Mouse (Mus musculus): Measurements from ENCODE around the gene Pax2. TPM values are rescaled to one million over a fixed set of nuclear protein-coding genes. Genes with fewer than 3 reads are reported as not detected.

Pax2 gene
- polyA plus RNA-seq, 1 experiment: 15.7 TPM

DNA sequence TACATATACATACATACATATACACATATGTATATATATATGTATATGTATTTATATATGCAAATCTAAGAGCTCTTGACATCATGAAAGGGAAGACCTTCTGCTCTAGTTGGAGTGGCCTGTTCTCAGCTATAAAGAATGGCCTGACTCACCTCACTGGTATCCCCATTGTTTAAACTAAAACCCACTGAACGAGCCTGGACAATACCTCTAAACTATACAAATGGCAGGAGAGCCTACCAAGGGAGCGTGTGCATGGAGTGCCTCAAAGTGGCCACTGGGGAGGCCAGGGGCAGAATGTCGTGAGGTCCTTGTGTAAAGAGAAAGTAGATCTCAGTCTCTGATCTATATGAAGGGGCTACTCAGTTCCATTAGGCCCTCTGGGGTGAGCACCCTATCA lies 26.1 kb downstream of the Pax2 start:
- no peak for DNase-seq (ENCODE audit: low read depth)

DNA sequence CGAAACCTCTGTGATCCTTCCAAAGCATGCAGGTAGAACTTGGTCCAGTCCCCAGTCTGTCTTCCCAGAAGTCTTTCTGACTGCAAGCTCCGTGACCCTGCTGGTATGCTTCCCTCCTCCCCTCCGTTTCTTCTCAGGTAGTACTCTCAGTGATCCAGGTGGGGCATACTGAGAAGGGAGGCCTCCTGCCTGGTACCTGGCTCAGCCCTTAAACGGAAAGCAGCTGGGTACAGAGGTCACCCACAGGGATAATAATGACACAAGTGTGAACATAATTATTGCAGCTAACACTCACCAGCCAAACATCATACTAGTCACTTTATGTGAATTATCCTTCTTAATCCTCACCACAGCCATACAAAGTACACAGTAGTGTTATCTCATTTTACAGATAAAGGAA lies 28.5 kb downstream of the Pax2 start:
- no peak for DNase-seq (ENCODE audit: low read depth)

DNA sequence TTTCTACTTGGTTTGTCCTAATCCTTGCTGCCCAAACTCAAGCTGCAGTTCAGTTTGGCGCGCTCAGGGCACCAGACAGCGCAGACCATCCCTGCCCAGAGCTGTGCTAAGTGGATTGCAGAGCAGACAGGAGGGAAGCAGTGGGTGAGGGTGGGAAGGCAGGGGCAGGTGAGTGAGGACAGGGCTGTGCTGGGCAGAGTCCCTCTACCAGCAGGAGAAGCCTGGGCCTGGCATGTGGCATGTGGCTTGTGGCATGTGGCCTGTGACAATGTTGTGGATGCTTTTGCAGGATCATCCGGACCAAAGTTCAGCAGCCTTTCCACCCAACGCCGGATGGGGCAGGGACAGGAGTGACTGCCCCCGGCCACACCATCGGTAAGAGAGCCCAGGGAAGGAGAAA lies 32.6 kb downstream of the Pax2 start:
- no peak for DNase-seq (ENCODE audit: low read depth)

DNA sequence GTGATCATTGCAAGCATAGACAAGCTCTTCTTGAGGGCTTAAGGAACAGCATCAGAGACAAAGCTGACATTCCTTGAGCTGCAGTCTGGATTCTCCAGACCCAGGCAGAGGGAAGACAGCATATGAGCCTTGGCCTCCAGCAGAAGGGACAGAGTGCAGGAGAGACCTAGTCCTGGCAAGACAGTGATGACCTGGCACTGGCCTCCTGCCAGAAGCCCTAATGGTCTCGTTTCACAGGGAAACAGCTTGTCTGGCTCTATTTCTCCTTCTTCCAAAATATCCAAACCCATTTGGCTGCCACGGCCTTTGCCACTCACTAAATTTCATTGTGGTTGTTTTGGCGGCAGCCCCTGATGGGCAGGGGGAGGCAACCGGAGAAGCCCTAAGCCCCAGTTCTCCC lies 36.1 kb downstream of the Pax2 start:
- no peak for DNase-seq (ENCODE audit: low read depth)

DNA sequence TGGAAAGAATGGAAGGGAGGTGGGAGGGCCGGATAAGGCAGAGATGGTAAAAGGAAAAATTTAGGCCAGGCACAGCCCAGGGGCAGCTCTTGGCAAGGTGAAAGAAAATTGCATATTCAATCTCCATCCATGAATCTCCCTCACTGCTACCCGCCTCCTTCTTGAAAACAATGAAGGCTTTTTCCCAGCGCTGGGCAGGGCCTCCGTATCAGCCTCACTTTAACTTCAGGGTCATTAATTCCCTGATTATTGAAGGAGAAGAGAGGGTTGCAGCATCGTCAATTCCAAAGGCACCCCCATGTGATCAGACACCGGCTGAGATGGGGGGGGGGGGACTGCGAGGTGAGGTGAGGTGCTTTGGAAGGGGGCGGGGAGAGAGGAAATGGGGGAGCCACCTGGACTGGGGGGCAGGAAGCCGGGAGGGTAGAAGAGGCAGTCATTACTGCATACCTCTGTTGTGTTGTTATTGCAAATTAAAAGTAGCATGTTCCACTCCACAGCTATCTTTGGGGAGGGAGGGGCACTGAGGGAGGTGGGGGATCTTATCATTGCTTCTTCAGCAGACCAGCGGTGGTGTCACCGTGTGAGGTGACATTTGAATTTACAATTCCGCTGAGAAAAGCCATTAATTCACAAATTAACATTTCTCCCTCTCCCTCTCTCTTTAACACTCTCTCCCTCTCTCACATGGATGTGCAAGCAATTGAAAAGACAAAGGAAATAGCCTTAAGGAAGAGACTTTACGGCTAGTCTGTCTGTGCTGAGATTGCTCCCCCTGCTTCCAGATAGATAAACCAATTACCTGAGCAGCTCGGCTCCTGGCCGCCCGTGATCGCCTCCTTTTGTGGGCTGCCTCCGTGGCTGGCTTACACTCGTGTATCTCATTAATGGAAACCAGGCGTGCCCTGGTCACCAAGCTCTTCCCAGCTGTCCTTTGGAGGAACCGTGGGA lies 41.5 kb downstream of the Pax2 start:
- DNase-seq (ENCODE audit: low read depth): no peak

DNA sequence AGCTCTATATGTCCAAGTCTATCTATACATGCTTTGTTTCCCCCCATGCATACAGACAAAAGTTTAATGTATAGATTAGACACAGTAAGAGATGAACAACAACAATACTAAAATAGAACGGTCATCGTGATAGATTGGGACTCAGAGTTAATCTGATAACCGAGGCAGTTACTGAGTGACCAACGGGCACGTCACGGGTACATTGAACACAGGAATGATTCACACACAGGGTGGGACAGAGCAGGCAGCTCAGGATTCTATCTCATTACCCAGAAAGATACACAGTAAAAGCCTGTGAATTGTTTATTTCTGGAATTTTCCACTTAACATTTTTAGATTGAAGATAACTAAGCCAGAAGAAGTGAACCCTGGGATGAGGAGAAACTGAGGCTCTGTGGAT lies 42.9 kb downstream of the Pax2 start:
- no peak for DNase-seq (ENCODE audit: low read depth)

DNA sequence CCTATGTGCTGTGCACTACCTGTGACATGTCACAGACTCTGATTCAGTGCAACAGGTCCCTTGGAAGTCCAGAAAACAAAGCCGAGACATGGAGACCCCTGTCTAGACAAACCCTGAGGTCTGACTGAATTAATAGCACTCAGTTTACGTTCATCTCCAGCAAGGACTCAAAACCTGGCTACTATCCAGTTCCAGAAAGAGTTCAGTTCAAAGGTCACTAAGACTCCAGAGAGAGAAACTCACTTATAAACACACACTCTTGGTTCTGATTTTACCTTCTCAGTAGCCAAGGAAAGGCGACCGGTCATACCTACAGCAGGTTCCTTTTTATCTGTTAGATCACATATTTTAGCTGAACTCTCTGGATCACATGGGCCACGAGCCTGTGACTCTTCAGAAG lies 43.3 kb downstream of the Pax2 start:
- no peak for DNase-seq (ENCODE audit: low read depth)

DNA sequence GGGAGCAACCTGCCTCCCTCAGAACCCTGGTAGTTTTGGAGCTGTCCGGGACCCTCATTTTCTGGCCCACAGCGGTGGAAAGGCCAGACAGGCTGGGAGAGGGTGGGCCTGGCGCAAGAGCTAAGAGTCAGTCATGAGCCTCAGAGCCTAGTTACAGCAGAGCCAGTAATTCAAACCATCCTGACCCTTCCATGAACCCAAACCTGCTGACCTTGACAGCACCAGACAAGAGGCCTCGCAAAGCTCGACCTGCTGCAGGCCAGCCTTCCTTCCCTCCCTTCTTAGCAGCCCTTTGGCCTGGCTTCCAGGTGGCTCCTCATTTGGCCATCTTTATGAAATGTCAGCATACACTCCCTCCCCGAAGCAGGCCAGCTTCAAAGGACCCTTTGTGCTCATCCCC lies 44.5 kb downstream of the Pax2 start:
- no peak for DNase-seq (ENCODE audit: low read depth)

DNA sequence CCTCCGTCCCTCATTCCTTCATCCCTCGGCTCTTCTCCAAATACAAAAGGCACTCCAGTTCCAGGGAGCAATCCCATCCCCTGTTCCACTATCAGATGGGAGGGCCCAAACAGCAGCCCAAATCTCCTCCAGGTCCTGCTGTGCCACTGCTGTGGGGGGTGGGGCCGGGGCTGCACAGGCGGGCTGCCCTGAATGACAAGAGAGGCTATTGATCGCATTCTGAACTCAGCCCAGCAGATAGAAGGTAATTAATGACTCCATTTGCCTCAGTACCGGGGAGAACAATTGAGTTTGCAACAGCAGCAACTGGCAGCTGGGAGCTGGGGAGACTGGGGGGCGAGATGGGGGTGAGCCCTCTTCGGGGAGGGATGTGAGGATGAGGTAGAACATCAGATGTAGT lies 52.9 kb downstream of the Pax2 start:
- no peak for DNase-seq (ENCODE audit: low read depth)

DNA sequence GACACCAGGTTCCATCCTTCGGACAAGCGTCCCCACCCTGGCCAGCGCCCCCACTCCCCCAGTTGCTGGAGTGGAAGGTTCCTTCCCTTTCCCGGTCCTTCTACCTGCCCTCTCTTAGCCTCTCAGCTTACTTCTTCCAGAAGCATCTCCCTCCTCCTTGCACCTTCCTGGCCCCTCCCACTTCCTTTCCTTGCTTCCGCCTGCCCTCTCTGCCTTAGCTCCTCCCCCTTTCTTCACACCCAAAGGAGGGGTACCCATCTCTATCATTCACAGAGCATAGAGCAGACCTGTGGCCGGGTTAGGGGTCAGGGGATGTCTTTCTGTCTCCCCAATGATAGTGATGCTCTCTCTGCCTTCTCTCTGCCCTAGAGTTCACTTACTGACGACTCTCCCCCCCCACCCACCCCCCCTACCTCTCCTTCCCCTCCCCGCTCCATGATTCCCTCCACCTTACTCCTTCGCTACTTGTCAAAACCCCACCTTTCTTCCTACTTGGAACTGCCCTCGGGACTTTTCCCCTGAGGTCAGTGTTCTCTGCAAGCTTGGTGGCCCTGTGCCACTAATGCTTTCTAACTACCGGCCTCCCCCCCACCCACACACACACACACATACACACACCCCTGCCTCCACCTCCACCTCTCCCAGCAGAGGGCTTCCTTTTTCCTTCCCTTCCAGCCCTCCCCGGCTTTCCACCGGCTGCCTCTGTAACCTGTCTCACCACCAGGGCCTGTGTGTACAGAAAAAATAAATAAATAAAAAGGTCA lies 57.0 kb downstream of the Pax2 start:
- DNase-seq (ENCODE audit: low read depth): no peak

DNA sequence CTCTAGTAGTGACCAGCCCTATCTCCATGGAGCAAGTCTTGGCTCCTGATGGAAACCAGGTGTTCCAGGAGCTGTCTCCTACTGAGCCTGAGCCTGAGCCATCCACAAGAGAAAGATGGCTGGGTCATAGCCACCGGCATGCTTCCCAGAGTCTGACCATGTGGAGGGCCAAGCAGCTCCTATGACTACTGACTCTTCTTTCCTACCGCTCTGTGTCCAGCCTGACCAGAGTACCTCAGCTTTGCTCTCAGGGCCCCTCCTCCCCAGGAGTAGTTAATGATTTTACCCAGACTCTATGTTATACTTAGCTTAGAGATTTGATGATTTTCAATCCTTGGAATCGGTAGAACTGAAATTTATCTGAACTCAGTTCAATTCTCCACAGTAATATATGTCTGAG lies 59.3 kb downstream of the Pax2 start:
- no peak for DNase-seq (ENCODE audit: low read depth)

DNA sequence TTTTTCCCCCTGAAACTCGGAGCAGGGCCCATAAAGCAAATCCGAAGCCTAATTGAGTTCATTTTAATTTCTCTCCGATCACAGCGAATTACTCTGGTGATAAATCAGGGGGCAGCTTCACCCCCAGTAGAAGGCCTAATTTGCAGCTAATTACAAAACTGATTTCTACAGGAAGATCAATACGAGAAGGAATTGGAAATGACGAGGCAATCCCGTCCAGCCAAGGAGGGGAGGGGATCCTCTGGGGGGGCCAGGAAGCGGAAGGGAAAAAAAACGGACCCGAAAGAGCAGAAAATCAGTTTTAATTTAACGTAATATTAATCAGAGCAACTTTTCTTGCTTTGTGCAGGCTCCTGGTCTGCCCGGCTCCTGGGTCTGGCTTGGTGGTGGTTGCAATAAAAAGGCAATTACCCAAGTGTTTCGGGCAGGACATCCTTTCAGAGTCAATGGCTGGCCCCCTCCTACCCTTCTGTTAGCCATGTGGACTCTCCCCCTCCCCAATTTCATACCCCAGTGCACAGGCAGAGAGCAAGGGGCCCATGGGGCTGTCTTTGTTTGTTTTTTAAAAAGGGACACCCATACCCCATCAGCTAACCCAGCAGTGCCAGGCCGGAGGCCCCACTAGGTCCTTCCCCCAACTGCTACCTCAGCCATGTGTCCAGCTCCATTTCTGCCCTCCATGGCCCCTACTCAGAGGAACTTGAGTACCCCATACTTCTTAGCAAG lies 61.7 kb downstream of the Pax2 start:
- DNase-seq (ENCODE audit: low read depth): no peak

DNA sequence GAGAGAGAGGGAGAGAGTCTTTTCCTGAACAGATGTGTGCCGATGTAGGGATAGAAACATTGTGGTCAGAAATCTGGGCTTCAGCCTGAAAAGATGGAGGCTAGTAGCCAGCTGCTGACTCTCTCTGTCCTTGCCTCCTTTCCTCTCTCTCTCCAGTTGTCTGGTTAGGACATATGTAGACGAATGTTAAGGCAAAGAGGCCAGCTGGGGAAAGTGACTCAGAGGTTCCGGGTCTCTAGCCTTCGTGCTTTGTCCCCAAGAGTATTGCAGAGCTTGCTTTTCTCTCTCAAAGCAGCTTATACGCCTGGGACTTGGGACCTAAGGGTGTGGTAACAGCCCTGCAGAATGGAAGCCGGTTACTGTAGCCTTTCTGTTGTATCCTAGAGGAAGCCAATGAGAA lies 62.8 kb downstream of the Pax2 start:
- DNase-seq (ENCODE audit: low read depth): no peak

DNA sequence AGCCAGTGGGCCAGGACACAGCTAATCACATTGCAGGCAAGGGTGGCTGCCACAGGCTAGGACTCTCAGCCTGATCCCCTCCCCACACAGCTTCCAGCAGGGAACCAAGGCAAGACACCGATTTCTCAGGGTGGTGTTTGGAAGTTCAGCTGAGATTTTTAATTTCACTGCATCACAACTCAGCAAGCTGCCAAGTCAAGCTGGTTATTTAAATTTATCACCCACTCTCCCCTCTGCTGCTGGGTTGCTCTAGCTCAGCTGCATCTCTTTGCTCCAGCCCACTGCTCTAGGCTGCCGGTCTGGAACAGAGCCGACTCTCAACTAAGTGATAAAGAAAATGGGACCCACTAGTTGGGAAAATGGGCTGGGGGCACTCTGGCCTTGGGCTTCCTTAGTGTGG lies 65.7 kb downstream of the Pax2 start:
- no peak for DNase-seq (ENCODE audit: low read depth)

DNA sequence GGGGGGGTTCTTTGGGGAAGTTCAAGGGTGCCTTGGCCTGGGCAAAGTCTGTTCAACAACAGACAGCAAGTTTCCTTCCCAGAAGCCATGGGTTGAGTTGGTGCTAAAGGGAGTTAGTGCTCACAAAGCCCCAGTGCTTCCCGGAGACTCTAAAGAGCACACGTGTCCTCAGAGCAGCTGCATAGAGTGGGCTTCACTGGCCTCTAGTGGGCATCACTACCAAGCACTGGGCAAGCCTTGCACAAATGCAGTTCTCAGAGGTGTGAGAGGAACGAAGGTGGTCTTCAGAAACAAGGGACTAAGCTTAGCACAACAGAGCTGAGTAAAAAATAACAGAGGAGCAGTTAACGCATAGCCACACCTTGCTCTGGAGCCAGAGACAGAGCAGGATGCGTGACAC lies 66.5 kb downstream of the Pax2 start:
- no peak for DNase-seq (ENCODE audit: low read depth)

DNA sequence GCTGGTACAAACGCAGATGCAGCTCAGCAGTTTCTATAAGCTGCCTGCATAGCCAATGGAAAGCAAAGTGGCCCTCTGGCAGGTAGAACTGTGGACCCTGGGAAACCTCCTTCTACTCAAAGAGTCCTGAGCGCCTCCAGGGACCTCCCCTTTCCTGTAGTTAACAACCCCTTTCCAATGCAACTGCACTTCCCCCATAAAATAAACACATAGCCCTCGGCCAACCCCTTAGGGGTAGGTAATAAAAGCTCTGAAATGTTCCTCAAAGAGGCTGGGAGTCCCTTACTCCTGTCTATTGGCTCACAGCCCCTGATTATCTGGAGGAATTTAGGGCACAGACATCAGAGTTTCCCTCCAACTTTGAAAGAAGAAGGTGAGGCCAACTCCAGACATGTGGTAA lies 67.8 kb downstream of the Pax2 start:
- DNase-seq (ENCODE audit: low read depth): no peak

DNA sequence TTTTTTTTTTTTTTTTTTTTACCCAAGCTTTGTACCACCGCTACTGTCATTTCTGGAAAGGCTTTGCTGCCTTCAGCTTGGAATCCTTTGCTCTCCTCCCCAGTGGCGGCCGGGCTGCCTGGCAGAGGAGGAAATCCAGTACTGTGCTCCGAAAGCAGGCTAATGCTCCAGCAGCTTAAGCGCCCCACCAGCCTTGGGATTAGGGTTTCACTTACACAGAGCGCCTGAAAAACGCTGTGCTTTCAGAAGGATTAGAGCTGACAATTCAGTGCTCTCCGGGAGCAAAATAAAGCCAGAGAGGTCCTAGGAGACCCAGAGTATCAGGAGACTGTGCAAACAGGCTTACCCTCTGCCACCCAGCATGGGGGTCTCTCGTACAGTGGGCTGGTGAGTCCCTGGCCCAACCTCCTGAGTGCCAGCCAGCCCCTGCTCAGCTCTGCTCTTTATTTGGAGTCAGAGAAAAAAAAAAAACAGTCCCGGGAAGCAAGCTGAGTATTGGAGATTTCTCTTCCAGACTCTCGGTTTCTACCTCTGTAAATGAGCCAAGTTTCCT lies 69.4 kb downstream of the Pax2 start:
- DNase-seq (ENCODE audit: low read depth): no peak

DNA sequence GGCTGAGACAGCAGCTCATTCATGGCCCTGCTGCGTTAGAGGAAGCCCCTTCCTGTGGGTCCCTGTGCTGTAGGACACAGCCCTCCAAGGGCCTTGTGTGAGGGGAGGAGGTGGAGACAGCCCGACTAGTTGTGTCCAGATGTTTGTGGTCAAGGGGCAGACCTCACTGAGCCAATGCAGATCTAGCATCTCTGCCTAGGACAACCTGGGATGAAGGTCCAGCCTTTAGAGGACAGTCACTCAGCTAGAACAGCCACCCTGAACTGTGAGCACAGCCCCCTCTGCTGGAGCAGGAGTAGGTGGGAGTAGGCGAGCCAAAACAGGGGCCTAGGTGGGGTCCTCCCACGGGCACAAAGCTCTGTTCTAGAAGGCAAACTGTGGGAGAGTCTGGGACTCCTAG lies 70.0 kb downstream of the Pax2 start:
- no peak for DNase-seq (ENCODE audit: low read depth)

DNA sequence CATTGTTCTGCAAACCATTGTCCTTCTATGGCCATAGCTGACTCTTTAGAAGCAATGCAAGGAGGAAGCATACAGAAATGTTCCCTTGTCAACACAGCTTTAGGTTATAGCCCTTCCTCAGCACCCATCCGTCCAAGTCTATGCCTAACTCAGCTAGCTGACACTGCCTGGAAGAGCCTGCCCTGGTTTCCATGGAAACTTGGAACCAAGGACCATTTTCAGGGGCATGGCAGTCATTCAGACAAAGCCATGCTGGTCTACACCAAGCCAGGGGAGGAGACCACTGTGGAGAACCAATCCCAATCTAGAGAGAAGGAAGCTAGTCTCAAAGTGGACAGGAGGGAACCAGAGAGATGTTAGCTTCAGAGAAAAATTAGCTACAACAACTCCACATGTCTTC lies 77.5 kb downstream of the Pax2 start:
- DNase-seq (ENCODE audit: low read depth): no peak

DNA sequence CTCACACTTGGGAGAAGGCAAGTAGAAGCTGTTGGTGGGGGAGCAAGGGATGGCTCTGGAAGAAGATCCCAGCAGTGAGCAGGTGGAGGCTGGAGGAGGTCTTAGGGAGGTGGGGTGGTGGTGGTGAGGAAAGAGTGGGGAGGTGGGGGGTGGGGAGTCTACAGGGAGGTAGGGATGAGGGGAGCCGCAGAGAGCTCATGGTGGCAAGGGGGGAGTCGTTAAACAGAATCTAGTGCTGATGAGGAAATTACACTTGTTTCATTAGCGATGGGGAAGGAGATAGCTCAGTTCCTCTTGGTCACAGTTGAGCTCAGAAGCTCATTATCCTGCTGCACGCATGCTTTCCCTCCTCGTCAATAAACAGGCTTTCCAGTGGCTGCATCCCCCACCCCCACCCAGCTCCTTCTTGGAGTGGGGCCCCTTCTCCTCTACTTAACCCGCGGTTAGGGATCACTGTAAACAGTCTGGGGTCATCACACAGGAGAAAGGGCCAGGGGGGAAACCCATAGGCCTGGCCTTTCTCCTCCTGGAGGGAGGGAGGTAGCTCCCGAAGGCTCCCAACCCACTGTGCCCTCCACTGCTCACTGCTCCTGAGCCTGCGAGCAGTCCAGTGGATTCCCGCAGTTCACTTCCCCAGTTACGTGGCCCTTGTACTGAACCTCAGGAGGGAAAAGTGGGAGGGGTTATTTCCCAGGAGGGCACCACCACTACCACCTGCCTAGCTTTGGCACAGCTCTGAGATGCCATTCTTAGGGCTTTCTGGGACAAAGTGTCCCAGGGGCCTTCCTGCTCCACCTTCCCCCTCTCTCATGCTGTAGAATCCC lies 78.6 kb downstream of the Pax2 start:
- no peak for DNase-seq (ENCODE audit: low read depth)
